Mouse (Mus musculus) megakaryocyte, embryonic 14.5 days (primary cell): Measurements from ENCODE around the gene Mrpl54. TPM values are rescaled to one million over a fixed set of nuclear protein-coding genes. Genes with fewer than 3 reads are reported as not detected.
A peak's percentile ranks its signal among the peaks of the same experiment; 100 is the strongest.
"Not testable (repeated sequence)": the region's sequence is repeated elsewhere in the genome, so short reads cannot be mapped to it uniquely, and the experiment has no call there.

ENCODE experiments used
- H3K27me3 ChIP-seq: replicated peaks from 2 replicates; pipeline ENCODE3; 2012; ENCODE audit warnings: inconsistent platforms
- H3K36me3 ChIP-seq: replicated peaks from 2 replicates; pipeline ENCODE3; 2012; ENCODE audit warnings: low read length, inconsistent platforms, mixed read lengths
- H3K4me1 ChIP-seq: 2 replicates; pipeline ENCODE4 v1.6.1; 2012; ENCODE audit warnings: inconsistent platforms
- H3K4me3 ChIP-seq: replicated peaks from 2 replicates; pipeline ENCODE3; 2012; ENCODE audit warnings: moderate library complexity, mild to moderate bottlenecking, inconsistent platforms
- H3K9me3 ChIP-seq: 2 replicates; pipeline ENCODE4 v1.6.1; 2012; ENCODE audit warnings: inconsistent platforms
- FLI1 ChIP-seq: IDR thresholded peaks from 2 replicates; pipeline ENCODE4 v1.6.1; 2012; ENCODE audit warnings: low read length, inconsistent platforms, mixed read lengths
- GATA1 ChIP-seq: IDR thresholded peaks from 3 replicates; pipeline ENCODE4 v1.6.1; 2012; ENCODE audit warnings: mixed read lengths, low read length, inconsistent platforms, borderline replicate concordance
- polyA plus RNA-seq: library from polyadenylated mRNA; stranded (reverse); fragments of >175 nt; gene quantifications from 2 replicates; pipeline ENCODE4 v1.2.3, GENCODE M21; 2012; ENCODE audit warnings: low replicate concordance; ENCODE audit not compliant: insufficient read depth

The Mrpl54 gene
- polyA plus RNA-seq, 1 experiment = 769 TPM

DNA sequence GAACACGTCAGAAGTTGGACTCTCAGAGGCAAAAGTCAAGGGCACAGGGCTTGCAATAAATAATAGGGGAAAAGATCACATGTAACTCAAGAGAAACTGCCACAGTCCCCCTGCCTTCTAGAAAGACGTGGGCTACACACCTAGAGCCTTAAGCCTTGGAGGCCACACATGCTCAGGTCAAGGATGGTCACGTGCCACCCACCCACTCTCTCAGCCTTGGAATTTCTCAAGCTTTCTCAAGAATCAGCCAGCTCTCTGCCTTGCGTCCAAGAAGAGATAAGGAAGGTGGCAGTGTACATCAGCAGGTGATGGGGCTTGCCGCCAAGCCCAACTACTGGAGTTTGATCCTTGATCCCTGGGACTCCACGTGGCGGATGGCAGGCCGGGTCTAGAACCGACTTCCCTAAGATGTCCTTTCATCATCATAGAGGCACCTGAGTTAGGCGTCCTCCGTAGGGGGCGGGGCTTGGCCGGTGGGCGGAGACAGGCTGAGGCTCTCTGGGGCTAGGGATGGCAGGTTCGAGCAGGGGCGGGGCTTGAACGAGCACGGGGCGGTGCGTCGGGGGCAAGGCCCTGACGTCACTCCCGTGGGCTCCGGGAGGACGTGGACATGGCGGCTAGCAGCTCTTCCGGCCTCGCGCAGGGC is 34.0 kb downstream of the Mrpl54 start, which contains the start of gene Zfr2:
Gene Zfr2, plus strand, starts transcription at position 576 of the 646 bp plus-strand sequence.
- Histone ChIP-seq H3K36me3 (no peaks in the 10 kb centered on the region), H3K9me3 (no peaks in the 10 kb centered on the region), H3K4me3 (peak within 1 kb of the TSS; percentile 95), H3K27me3 (peaks cover 75% of the 10 kb centered on the region), H3K4me1 (peaks cover 51% of the 10 kb centered on the region)
- TF ChIP-seq FLI1 = no peak
- TF ChIP-seq GATA1 = no peak

DNA sequence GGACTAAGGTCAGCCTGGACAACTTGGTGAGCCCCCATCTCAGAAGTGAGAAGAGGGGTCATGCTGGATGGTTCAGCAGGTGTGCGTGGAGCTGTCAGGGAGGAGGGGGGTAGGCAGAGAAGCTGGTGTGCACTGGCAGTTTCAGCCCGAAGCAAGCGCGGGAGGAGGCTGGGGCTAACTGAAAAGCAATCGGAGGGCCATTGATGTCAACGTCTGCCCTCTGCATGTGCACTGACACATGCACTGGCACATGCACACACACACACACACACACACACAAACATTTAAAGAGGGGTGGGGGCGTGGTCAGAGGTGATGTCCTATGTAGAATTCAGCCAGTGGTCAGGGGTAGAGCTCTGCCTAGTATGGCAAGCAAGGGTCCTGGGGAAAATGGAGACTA is 35.3 kb downstream of the Mrpl54 start:
- Histone ChIP-seq H3K4me1 (peaks cover 49% of the 10 kb centered on the region), H3K9me3 (no peaks in the 10 kb centered on the region), H3K27me3 (peaks cover 62% of the 10 kb centered on the region), H3K36me3 (no peaks in the 10 kb centered on the region), H3K4me3 (peak overlapping the region; percentile 56)
- no peak for TF ChIP-seq FLI1
- no peak for TF ChIP-seq GATA1

DNA sequence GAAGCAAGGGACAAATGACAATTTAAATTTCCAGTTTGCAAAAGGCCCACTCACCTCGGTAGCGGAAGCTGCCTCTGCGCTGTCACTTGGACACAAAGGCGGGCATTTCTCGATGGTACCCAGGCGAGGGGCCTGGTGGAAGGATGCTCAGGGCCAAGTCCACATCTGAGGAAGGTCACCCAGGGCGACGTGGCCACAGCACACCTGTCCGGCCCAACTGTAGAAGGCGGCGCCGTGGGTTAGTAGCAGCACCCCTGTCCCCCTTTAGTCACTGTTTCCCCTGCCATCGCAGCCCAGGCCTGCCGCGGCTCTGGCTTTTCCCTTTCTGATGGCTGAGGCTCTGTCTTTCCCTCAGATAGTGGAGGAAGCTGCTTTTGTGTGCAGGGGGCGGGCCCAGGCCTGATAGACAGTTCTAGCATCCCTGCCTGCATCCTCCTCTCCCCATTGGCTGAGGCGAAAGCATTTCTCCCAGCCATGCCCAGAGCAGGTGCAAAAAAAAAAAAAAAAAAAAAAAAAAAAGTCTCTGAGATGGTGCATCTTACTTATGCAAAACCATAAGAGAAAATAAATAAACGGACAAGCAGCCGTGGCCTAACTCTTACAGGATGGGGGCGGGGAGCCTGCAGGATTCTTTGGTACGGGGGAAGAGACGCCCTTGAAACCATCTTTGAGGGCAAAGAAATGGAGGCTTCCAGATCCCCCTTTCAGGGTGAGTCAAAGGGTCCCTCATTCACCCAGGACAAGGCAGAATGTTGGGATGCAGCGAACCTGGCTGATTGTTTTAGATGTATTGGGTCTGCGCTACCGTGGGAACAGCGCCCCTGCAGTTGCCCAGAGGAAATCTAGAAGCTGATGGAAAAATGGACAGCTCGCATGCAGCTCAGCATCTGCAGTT is 36.0 kb downstream of the Mrpl54 start, which contains the start of gene Atcay:
Gene Atcay, minus strand, starts transcription at position 396 of the 895 bp plus-strand sequence.
- Histone ChIP-seq H3K27me3 (peaks cover 56% of the 10 kb centered on the region), H3K4me3 (peak within 1 kb of the TSS; percentile 78)

DNA sequence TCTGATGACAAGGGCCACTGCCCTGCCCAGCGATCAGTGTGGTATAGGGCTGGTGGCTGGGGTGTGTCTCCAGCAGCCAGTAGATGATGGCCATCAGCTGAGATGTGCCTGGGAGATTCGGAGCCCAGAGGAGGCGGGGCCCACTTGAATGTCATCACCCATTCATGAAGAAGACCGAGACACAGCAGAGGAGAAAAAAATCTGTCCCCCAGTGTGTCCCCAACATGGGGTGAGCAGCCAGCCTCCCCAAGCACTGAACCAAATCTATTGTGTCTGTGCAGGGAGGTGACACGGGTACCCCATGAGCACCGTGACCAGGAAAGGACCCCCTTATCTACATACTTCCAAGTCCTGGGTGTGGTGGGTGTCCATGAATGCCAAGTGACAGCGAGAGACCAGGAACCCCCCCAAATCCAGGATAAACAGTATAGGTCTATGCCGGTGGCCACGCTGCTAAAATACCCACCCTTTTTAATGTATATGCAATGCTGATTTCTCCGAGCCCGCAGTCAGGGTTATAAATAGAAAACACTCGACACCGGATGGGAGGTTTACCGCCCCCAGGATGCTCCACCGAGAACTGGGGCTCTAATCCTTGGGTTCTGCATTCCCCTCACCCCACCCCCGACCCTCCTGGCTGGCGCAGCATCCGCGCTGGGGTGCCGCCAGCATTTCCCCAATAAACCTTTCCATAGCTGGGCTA is 36.8 kb downstream of the Mrpl54 start:
- peaks cover 49% of the 10 kb centered on the region for H3K27me3 ChIP-seq
- no peak overlapping the region for H3K4me3 ChIP-seq
- H3K36me3 ChIP-seq = no peaks in the 10 kb centered on the region
- no peaks in the 10 kb centered on the region for H3K9me3 ChIP-seq
- TF ChIP-seq FLI1 (no peak), GATA1 (no peak)
- peaks cover 49% of the 10 kb centered on the region for H3K4me1 ChIP-seq

More for the DNA sequence above, 36.0 kb downstream of the Mrpl54 start, which contains the start of gene Atcay:
- H3K36me3 ChIP-seq = no peaks in the 10 kb centered on the region
- no peak for TF ChIP-seq FLI1
- no peak for TF ChIP-seq GATA1
- no peaks in the 10 kb centered on the region for H3K9me3 ChIP-seq
- H3K4me1 ChIP-seq = peaks cover 49% of the 10 kb centered on the region

DNA sequence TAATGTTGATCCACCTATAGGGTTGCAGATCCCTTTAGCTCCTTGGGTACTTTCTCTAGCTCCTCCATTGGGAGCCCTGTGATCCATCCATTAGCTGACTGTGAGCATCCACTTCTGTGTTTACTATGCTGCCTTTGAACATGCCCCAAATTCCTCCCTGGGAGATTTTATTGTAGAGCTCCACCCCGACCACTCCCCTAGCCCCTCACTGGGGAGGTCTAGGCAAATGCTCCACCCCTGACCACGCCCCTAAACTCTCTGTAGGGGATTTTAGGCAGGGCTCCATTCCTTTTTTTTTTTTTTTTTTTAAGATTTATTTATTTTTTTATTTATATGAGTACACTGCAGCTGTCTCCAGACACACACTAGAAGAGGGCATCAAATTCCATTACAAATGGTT is 43.0 kb downstream of the Mrpl54 start:
- Histone ChIP-seq H3K27me3 (peaks cover 26% of the 10 kb centered on the region), H3K4me1 (peaks cover 10% of the 10 kb centered on the region)
- not testable (repeated sequence) for H3K4me3 ChIP-seq, H3K36me3 ChIP-seq, H3K9me3 ChIP-seq

DNA sequence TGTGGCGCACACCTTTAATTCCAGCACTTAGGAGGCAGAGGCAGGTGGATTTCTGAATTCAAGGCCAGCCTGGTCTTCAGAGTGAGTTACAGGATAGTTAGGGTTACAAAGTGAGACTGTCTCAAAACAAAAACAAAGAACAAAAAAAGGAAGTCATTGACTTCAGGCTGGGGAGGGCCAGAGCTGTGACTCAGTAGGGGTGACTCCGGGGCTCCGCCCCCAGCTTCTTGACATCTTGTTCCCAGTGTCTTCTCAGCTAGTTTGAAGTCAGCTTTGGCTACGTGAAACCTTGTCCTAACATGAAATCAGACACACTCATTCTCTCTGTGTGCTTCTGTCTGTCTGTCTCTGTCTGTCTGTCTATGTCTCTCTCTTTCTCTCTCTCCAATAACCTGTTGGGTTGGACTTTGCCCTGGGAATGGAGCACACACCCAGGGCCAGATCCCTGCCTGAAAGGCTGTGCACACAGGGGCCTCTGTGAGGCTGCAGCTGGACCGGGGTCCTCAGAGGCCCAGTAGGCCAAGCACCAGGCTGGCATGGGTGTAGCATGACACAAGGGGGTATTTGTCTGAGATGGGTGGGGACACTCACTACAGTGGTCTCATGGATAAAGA is 45.2 kb downstream of the Mrpl54 start:
- H3K4me1 ChIP-seq = peaks cover 15% of the 10 kb centered on the region
- no peaks in the 10 kb centered on the region for H3K36me3 ChIP-seq
- no peak for TF ChIP-seq GATA1
- TF ChIP-seq FLI1 = no peak
- H3K9me3 ChIP-seq = no peaks in the 10 kb centered on the region
- H3K4me3 ChIP-seq = no peak overlapping the region
- peaks cover 20% of the 10 kb centered on the region for H3K27me3 ChIP-seq

DNA sequence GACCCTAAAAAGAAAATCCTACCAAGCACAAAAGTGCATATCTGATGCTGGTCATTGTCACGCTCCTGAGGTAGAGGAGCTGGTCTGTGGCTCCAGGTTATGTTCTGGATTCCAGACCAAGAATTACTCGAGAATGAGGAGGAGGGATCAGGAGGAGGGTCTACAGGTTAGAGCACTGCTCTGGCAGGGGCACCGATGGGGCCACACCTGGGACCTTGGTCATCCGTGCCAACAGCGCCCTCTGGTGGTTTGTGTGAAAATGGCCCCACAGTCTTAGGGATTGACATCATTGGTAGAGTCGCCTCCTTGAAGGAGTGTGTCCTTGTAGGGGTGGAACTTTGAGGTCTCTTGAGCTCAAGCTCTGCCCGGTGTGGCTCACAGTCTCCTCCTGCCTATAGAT is 48.8 kb downstream of the Mrpl54 start:
- H3K4me3 ChIP-seq = no peak overlapping the region
- H3K9me3 ChIP-seq = peaks cover 4% of the 10 kb centered on the region
- peaks cover 29% of the 10 kb centered on the region for H3K27me3 ChIP-seq
- H3K4me1 ChIP-seq = peaks cover 18% of the 10 kb centered on the region
- TF ChIP-seq GATA1 (no peak), FLI1 (no peak)
- no peaks in the 10 kb centered on the region for H3K36me3 ChIP-seq

DNA sequence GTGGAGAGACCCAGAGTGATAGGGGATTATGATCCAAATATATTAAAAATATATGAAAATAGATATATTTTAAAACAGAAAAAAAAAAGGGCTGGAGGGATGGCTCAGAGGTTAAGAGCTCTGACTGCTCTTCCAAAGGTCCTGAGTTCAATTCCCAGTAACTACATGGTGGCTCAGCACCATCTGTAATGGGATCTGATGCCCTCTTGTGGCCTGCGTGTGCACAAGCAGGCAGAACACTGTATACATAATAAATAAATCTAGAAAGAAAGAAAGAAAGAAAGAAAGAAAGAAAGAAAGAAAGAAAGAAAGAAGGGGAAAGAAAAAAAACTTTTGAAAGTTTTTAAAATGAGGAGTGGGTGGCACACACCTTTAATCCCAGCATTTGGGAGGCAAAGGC is 49.5 kb downstream of the Mrpl54 start:
- H3K36me3 ChIP-seq, H3K4me3 ChIP-seq: not testable (repeated sequence)
- Histone ChIP-seq H3K4me1 (peaks cover 25% of the 10 kb centered on the region), H3K27me3 (peaks cover 33% of the 10 kb centered on the region), H3K9me3 (peaks cover 11% of the 10 kb centered on the region)

DNA sequence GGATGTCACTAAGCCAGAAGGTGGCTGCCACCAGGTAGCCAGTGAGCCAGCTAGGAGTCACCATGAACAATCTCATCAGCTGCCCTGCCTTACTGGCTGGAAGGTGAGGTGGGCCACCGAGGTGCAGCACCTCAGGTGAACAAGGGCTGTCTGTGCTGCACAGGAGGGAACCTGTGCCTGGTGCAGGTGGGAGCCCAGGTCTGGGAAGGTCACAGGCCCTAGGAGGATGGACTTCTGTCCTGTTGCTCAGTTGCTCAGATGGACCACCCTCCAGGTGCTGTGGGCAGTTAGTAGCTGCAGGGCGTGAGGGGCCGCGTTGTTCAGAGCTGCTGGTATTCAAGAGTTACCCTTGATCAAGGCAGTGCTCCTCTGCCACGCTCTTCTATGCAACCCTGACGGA is 49.9 kb downstream of the Mrpl54 start:
- peaks cover 22% of the 10 kb centered on the region for H3K4me1 ChIP-seq
- TF ChIP-seq FLI1 = no peak
- TF ChIP-seq GATA1 = no peak
- H3K4me3 ChIP-seq = no peak overlapping the region
- H3K27me3 ChIP-seq = peaks cover 33% of the 10 kb centered on the region
- H3K9me3 ChIP-seq = peaks cover 14% of the 10 kb centered on the region
- no peaks in the 10 kb centered on the region for H3K36me3 ChIP-seq
